Mouse (Mus musculus) hindbrain, postnatal 0 days (tissue): Measurements from ENCODE around the gene Cisd1. TPM values are rescaled to one million over a fixed set of nuclear protein-coding genes. Genes with fewer than 3 reads are reported as not detected.

ENCODE experiments used
- ATAC-seq: fragments of 200-750 bp; cut with Nextera tagmentation; 2 replicates; pipeline ENCODE4 v1.8.0; 2017; ENCODE audit warnings: mild to moderate bottlenecking, moderate TSS enrichment, moderate library complexity
- DNase-seq: peaks from one replicate; pipeline ENCODE4 v3.0.0-alpha.2; 2015; ENCODE audit warnings: low spot score
- H3K27ac ChIP-seq: fragments of 300-500 bp; sonication (generic); 2 replicates; pipeline ENCODE4 v1.5.1; 2014; ENCODE audit warnings: mild to moderate bottlenecking
- H3K27me3 ChIP-seq: fragments of 300-500 bp; sonication (generic); 2 replicates; pipeline ENCODE4 v1.6.1; 2014; ENCODE audit warnings: low read length, mixed read lengths; ENCODE audit not compliant: insufficient read depth
- H3K36me3 ChIP-seq: fragments of 300-500 bp; sonication (generic); 2 replicates; pipeline ENCODE4 v1.6.1; 2014; ENCODE audit warnings: low read length, mixed read lengths; ENCODE audit not compliant: insufficient read depth
- H3K4me1 ChIP-seq: fragments of 300-500 bp; sonication (generic); 2 replicates; pipeline ENCODE4 v1.6.1; 2014; ENCODE audit warnings: antibody characterized with exemption, low read length, mixed read lengths; ENCODE audit not compliant: insufficient read depth
- H3K4me2 ChIP-seq: fragments of 300-500 bp; sonication (generic); 2 replicates; pipeline ENCODE4 v1.6.1; 2014; ENCODE audit warnings: low read depth, mild to moderate bottlenecking, low read length, moderate library complexity, mixed read lengths
- H3K4me3 ChIP-seq: fragments of 300-500 bp; sonication (generic); 2 replicates; pipeline ENCODE4 v1.5.1; 2014; ENCODE audit warnings: low read length
- H3K9ac ChIP-seq: fragments of 300-500 bp; sonication (generic); replicated peaks from 2 replicates; pipeline ENCODE4 v1.6.1; 2014; ENCODE audit warnings: mild to moderate bottlenecking, low read length, moderate library complexity, mixed read lengths
- H3K9me3 ChIP-seq: fragments of 300-500 bp; sonication (generic); 2 replicates; pipeline ENCODE4 v1.6.1; 2016; ENCODE audit warnings: low read length, mixed read lengths
- CTCF ChIP-seq: IDR thresholded peaks from 2 replicates; pipeline ENCODE4 v1.5.1; 2016; ENCODE audit warnings: antibody characterized with exemption, control low read depth, low read depth
- WGBS: fragments of 180-500 bp; shearing (Covaris S2); extraction: QIAGEN DNeasy Blood & Tissue Kit; methylation state at CpG from one replicate; pipeline ENCODE4 v1.1.7; 2014; 5-methylcytosine and 5-hydroxymethylcytosine counted together
- polyA plus RNA-seq: library from polyadenylated mRNA; unstranded; fragments of >200 nt; fragmentation: Nextera tagmentation; extraction: Ambion mirVana; gene quantifications from 2 replicates; pipeline ENCODE4 v1.2.1, GENCODE M21; 2015
- total RNA-seq: library from RNA; depleted of rRNA; stranded (reverse); fragments of >200 nt; gene quantifications from 2 replicates; pipeline ENCODE4 v1.2.3, GENCODE M21; 2014

The Cisd1 gene
- total and polyA plus RNA-seq, 2 experiments from 2014 or later = 108 to 388 TPM

GRCm38 (mm10) chr10:71300161-71300560, 44.6 kb downstream of the Cisd1 start:
- no peak for DNase-seq
- no peaks in the 10 kb centered on the region for H3K36me3 ChIP-seq
- H3K4me1 ChIP-seq = no peaks in the 10 kb centered on the region
- H3K9ac ChIP-seq = no peak overlapping the region
- no peak for TF ChIP-seq CTCF
- no peak overlapping the region for H3K4me2 ChIP-seq
- H3K9me3 ChIP-seq = no peaks in the 10 kb centered on the region
- 85% methylated on average over 16 of the region's 16 CpGs for WGBS
- ATAC-seq = no peak
- no peaks in the 10 kb centered on the region for H3K27me3 ChIP-seq
- H3K4me3 ChIP-seq = no peak overlapping the region
- H3K27ac ChIP-seq = no peak overlapping the region

- DNase-seq = no peak
- Histone ChIP-seq H3K27me3 (no peaks in the 10 kb centered on the region), H3K9ac (no peak overlapping the region), H3K36me3 (no peaks in the 10 kb centered on the region), H3K27ac (no peak overlapping the region), H3K4me3 (no peak overlapping the region), H3K4me1 (0 out of 2 replicates have a peak, but pooled peaks cover 4% of the 10 kb centered on the region), H3K9me3 (no peaks in the 10 kb centered on the region), H3K4me2 (no peak overlapping the region)
- peak; percentile 6; the same call in 1 of the 2 replicates for TF ChIP-seq CTCF
- 57% methylated on average over 4 of the region's 4 CpGs for WGBS
- no peak for ATAC-seq
Measured at GRCm38 (mm10) chr10:71293245-71293644, 51.5 kb downstream of the Cisd1 start.

- Histone ChIP-seq H3K9me3 (no peaks in the 10 kb centered on the region), H3K4me3 (no peak overlapping the region), H3K27me3 (no peaks in the 10 kb centered on the region), H3K9ac (no peak overlapping the region), H3K27ac (no peak overlapping the region), H3K4me1 (0 out of 2 replicates have a peak, but pooled peaks cover 4% of the 10 kb centered on the region), H3K4me2 (no peak overlapping the region), H3K36me3 (no peaks in the 10 kb centered on the region)
- ATAC-seq (no peak), DNase-seq (no peak)
- 10% methylated on average over 11 of the region's 11 CpGs for WGBS
- no peak for TF ChIP-seq CTCF
Measured at GRCm38 (mm10) chr10:71292254-71292653, 52.5 kb downstream of the Cisd1 start.

DNA sequence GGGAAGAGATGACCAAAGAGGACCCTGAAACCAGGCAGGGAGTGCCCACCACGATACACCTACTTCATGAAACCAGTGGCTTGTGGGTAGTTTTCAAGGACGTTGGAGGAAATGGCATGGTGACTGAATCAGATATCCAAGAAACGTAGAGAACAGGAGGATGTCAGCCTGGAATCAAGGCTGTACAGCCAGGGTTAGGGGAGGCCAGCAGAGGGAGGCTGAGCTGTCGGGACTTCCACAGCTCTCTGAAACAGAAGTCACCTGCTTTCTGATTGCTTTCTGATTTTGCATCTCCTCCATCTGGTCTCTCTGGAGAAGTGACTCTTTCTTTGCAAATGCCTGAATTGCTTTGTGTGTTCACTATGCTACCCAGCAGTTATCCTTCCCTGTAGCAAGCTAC, 53.0 kb downstream of the Cisd1 start:
- Histone ChIP-seq H3K4me3 (no peak overlapping the region), H3K36me3 (no peaks in the 10 kb centered on the region), H3K9ac (no peak overlapping the region), H3K4me2 (no peak overlapping the region), H3K27ac (no peak overlapping the region), H3K27me3 (no peaks in the 10 kb centered on the region), H3K9me3 (no peaks in the 10 kb centered on the region), H3K4me1 (0 out of 2 replicates have a peak, but pooled peaks cover 4% of the 10 kb centered on the region)
- ATAC-seq = no peak
- no peak for DNase-seq
- no peak for TF ChIP-seq CTCF
- 20% methylated on average over 4 of the region's 4 CpGs for WGBS

GRCm38 (mm10) chr10:71291179-71291661, 53.5 kb downstream of the Cisd1 start:
- Histone ChIP-seq H3K4me2 (no peak overlapping the region), H3K27me3 (no peaks in the 10 kb centered on the region), H3K9me3 (no peaks in the 10 kb centered on the region), H3K27ac (no peak overlapping the region), H3K36me3 (no peaks in the 10 kb centered on the region), H3K9ac (no peak overlapping the region), H3K4me1 (0 out of 2 replicates have a peak, but pooled peaks cover 4% of the 10 kb centered on the region), H3K4me3 (no peak overlapping the region)
- DNase-seq (no peak), ATAC-seq (no peak)
- WGBS = 31% methylated on average over 3 of the region's 3 CpGs
- no peak for TF ChIP-seq CTCF

- peak within 1 kb of the TSS; percentile 97 for H3K9ac ChIP-seq
- ATAC-seq = peak; percentile 95
- H3K36me3 ChIP-seq = no peaks in the 10 kb centered on the region
- peak within 1 kb of the TSS; percentile 72 for H3K4me2 ChIP-seq
- H3K27me3 ChIP-seq = no peaks in the 10 kb centered on the region
- peak within 1 kb of the TSS; percentile 99 for H3K4me3 ChIP-seq
- peak; percentile 92 for DNase-seq
- TF ChIP-seq CTCF = no peak
- 1% methylated on average over 48 of the region's 50 CpGs for WGBS
- peak within 1 kb of the TSS; percentile 91 for H3K27ac ChIP-seq
- H3K9me3 ChIP-seq = no peaks in the 10 kb centered on the region
- peaks cover 5% of the 10 kb centered on the region; the same call in 1 of the 2 replicates for H3K4me1 ChIP-seq
Measured at GRCm38 (mm10) chr10:71285126-71285580, 59.6 kb downstream of the Cisd1 start, which contains the start of gene Ube2d1. TSS of gene Ube2d1 (minus strand) at chr10:71285262.

- peak; percentile 57 for DNase-seq
- H3K27ac ChIP-seq = peak overlapping the region; percentile 91
- 0% methylated on average over 39 of the region's 41 CpGs for WGBS
- ATAC-seq = peak; percentile 84
- peak overlapping the region; percentile 99 for H3K4me3 ChIP-seq
- H3K4me2 ChIP-seq = peak overlapping the region; percentile 72
- H3K9me3 ChIP-seq = no peaks in the 10 kb centered on the region
- no peak for TF ChIP-seq CTCF
- H3K27me3 ChIP-seq = no peaks in the 10 kb centered on the region
- peaks cover 5% of the 10 kb centered on the region; the same call in 1 of the 2 replicates for H3K4me1 ChIP-seq
- peak overlapping the region; percentile 97 for H3K9ac ChIP-seq
- H3K36me3 ChIP-seq = no peaks in the 10 kb centered on the region
Measured at GRCm38 (mm10) chr10:71284511-71285125, 60.1 kb downstream of the Cisd1 start.
